In genomic region chr16:20196962-20197361, GRCm38 (mm10) we compare ENCODE assay signal across 15 mouse cellular contexts. TPM values are rescaled to one million over a fixed set of nuclear protein-coding genes. Genes with fewer than 3 reads are reported as not detected.
"Had no signal": no experiment of that assay in that cellular context is flagged by ENCODE, and none has a peak within 500 bp of the region (broad histone marks: within the 10 kb centered on the region; RNA-seq: fewer than 3 reads in every experiment).

No protein-coding gene starts in this region.

- H3K4me3 ChIP-seq: left cerebral cortex, adult 2 months; limb, embryonic 15.5 days; midbrain, embryonic 12.5 days; neural tube, embryonic 13.5 days had no signal

- ATAC-seq: midbrain, embryonic 16.5 days had no signal

- H3K9ac ChIP-seq: limb, embryonic 15.5 days; lung, embryonic 14.5 days; midbrain, embryonic 12.5 days; neural tube, embryonic 13.5 days had no signal

- H3K27ac ChIP-seq: left cerebral cortex, adult 2 months; limb, embryonic 15.5 days; macrophage; midbrain, embryonic 12.5 days; neural tube, embryonic 13.5 days had no signal

- H3K4me1 ChIP-seq: limb, embryonic 15.5 days; midbrain, embryonic 12.5 days; neural tube, embryonic 13.5 days had no signal

- DNase-seq: kidney, adult 18-20 months; kidney, postnatal 14 days; lung, embryonic 14.5 days; lung, postnatal 10 days; retina, postnatal 1 day; right cerebral cortex, postnatal 14 days; thymus, adult 18-20 months; thymus, postnatal 14 days had no signal

- H3K4me2 ChIP-seq: limb, embryonic 15.5 days; lung, embryonic 14.5 days; midbrain, embryonic 12.5 days; neural tube, embryonic 13.5 days had no signal

- H3K27me3 ChIP-seq: limb, embryonic 15.5 days; midbrain, embryonic 12.5 days; neural tube, embryonic 13.5 days had no signal

- H3K9me3 ChIP-seq: limb, embryonic 15.5 days; midbrain, embryonic 12.5 days; neural tube, embryonic 13.5 days had no signal

RNA-seq across cellular contexts. Expression of gene Map6d1, which starts 44.2 kb away (rescaled TPM):
- total RNA-seq: megakaryocyte-erythroid progenitor cell, adult 5-6 weeks had no signal
- polyA plus RNA-seq: macrophage had no signal
